Mouse (Mus musculus) liver, postnatal 0 days (tissue): Measurements from ENCODE around the gene Dcaf15. TPM values are rescaled to one million over a fixed set of nuclear protein-coding genes. Genes with fewer than 3 reads are reported as not detected.

ENCODE experiments used
- ATAC-seq: fragments of 200-750 bp; cut with Nextera tagmentation; 2 replicates; pipeline ENCODE4 v1.8.0; 2017; ENCODE audit warnings: mild to moderate bottlenecking, moderate library complexity
- DNase-seq: peaks from one replicate; pipeline ENCODE4 v3.0.0-alpha.2; 2016
- H3K27ac ChIP-seq: fragments of 300-500 bp; sonication (generic); 2 replicates; pipeline ENCODE4 v1.5.1; 2014; ENCODE audit warnings: antibody characterized with exemption, moderate library complexity, mild to moderate bottlenecking, low read depth
- H3K27me3 ChIP-seq: fragments of 300-500 bp; sonication (generic); 2 replicates; pipeline ENCODE4 v1.6.1; 2014; ENCODE audit warnings: low read length, control low read depth, mixed read lengths; ENCODE audit not compliant: insufficient read depth
- H3K36me3 ChIP-seq: fragments of 300-500 bp; sonication (generic); replicated peaks from 2 replicates; pipeline ENCODE4 v1.6.1; 2014; ENCODE audit warnings: mild to moderate bottlenecking, control low read depth, low read length, moderate library complexity, mixed read lengths; ENCODE audit not compliant: insufficient read depth
- H3K4me1 ChIP-seq: fragments of 300-500 bp; sonication (generic); 2 replicates; pipeline ENCODE4 v1.6.1; 2014; ENCODE audit warnings: antibody characterized with exemption, mild to moderate bottlenecking, control low read depth; ENCODE audit not compliant: insufficient read depth
- H3K4me2 ChIP-seq: fragments of 300-500 bp; sonication (generic); 2 replicates; pipeline ENCODE4 v1.6.1; 2014; ENCODE audit warnings: low read depth, mild to moderate bottlenecking, low read length, moderate library complexity, mixed read lengths
- H3K4me3 ChIP-seq: fragments of 300-500 bp; sonication (generic); 2 replicates; pipeline ENCODE4 v1.5.1; 2014; ENCODE audit warnings: low read depth, low read length
- H3K9ac ChIP-seq: fragments of 300-500 bp; sonication (generic); replicated peaks from 2 replicates; pipeline ENCODE4 v1.6.1; 2014; ENCODE audit warnings: mild to moderate bottlenecking, moderate library complexity
- H3K9me3 ChIP-seq: fragments of 300-500 bp; sonication (generic); 2 replicates; pipeline ENCODE4 v1.6.1; 2016; ENCODE audit warnings: mild to moderate bottlenecking, control low read depth, low read length, mixed read lengths
- CTCF ChIP-seq: sonication (generic); IDR thresholded peaks from 2 replicates; pipeline ENCODE4 v1.5.1; 2016; ENCODE audit warnings: antibody characterized with exemption, low read depth
- EP300 ChIP-seq: IDR thresholded peaks from 2 replicates; pipeline ENCODE4 v1.6.1; 2016; ENCODE audit warnings: antibody characterized with exemption, low read depth, mild to moderate bottlenecking
- WGBS: fragments of 180-500 bp; shearing (Covaris S2); extraction: QIAGEN DNeasy Blood & Tissue Kit; methylation state at CpG from one replicate; pipeline ENCODE4 v1.1.7; 2014; ENCODE audit not compliant: insufficient replicate concordance; 5-methylcytosine and 5-hydroxymethylcytosine counted together
- polyA plus RNA-seq: library from polyadenylated mRNA; unstranded; fragments of >200 nt; fragmentation: Nextera tagmentation; extraction: Ambion mirVana; gene quantifications from 2 replicates; pipeline ENCODE4 v1.2.1, GENCODE M21; 2015

Dcaf15 gene
- polyA plus RNA-seq, 1 experiment from 2014 or later, result 2.8 TPM

DNA sequence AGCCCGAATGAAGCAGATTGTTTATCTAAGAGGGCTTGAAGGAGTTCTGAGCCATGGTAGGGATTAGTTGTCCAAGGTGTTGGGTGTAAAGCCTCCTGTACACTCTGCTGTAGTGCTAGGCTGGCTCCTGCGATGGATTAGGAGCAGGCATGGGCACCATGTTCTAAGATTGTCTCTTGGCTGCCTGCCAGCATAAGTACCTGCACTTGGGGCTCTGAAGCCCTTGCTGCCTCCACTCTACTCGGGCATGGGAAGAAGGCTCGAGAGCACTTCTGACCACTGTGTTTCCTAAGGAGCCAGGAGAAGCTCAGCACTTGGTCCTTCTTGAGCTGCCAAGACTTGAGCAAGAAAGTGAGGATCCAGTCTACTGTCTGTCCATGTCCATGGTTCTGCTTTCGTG lies 25.4 kb downstream of the Dcaf15 start:
- H3K27me3 ChIP-seq, result no peaks in the 10 kb centered on the region
- DNase-seq (no peak), ATAC-seq (no peak)
- H3K4me1 ChIP-seq, result no peaks in the 10 kb centered on the region; the same call in 1 of the 2 replicates
- H3K4me2 ChIP-seq, result no peak overlapping the region
- TF ChIP-seq EP300 (no peak), CTCF (no peak)
- no peak overlapping the region for H3K27ac ChIP-seq
- H3K9ac ChIP-seq, result no peak overlapping the region
- no peaks in the 10 kb centered on the region for H3K9me3 ChIP-seq
- WGBS, result 80% methylated on average over 5 of the region's 5 CpGs
- no peak overlapping the region for H3K4me3 ChIP-seq
- H3K36me3 ChIP-seq, result peaks cover 30% of the 10 kb centered on the region

DNA sequence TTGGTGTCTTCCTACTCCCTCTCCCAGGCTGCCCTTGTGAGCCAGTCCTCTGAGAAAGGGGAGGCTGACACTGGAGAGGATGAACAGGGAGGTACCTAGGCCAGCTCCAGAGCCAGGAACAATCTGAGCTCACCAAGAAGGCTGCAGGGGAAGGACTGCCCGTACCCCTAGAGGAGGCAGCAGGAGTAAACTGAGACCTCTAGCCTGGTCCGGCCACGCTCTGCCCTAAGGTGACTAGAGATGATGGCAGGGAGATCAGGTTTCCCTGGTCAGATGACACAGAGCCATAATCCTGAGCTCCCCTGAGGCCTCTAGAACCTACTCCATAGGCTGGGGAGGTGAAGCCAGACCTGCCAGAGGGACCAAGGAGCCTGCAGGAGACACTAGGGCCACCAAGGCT lies 27.7 kb downstream of the Dcaf15 start:
- Histone ChIP-seq H3K9me3 (no peaks in the 10 kb centered on the region), H3K9ac (no peak overlapping the region), H3K27me3 (no peaks in the 10 kb centered on the region), H3K27ac (no peak overlapping the region), H3K36me3 (peaks cover 14% of the 10 kb centered on the region), H3K4me3 (no peak overlapping the region), H3K4me1 (peaks cover 1% of the 10 kb centered on the region; the same call in 1 of the 2 replicates), H3K4me2 (no peak overlapping the region)
- DNase-seq, result no peak
- TF ChIP-seq EP300, result no peak
- no peak for TF ChIP-seq CTCF
- 70% methylated on average over 3 of the region's 3 CpGs for WGBS
- ATAC-seq, result no peak

DNA sequence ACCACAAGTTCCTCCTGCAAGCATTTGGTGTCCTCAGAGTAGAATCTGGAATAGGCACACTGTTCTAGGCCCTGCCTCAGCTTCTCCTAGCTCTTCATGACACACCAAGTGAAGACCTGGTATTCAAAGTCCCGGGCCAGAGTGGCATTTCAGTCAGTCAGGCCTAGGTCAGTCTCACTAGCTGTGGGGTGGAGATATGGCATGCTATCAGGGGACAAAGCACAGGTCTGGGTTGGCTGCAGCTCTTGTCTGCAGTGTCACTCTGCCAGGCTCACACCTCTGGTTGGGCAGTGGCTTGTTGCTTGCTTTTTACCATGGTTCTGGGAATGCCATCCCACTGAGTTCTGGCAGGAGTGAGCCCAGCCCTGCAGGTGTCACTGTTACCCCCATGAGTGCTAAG lies 28.2 kb downstream of the Dcaf15 start:
- no peaks in the 10 kb centered on the region for H3K9me3 ChIP-seq
- no peak overlapping the region for H3K4me2 ChIP-seq
- peaks cover 3% of the 10 kb centered on the region; the same call in 1 of the 2 replicates for H3K4me1 ChIP-seq
- ATAC-seq (no peak), DNase-seq (no peak)
- no peaks in the 10 kb centered on the region for H3K27me3 ChIP-seq
- H3K4me3 ChIP-seq, result no peak overlapping the region
- TF ChIP-seq CTCF, result no peak
- TF ChIP-seq EP300, result no peak
- 72% methylated on average over 1 of the region's 1 CpGs for WGBS
- peaks cover 14% of the 10 kb centered on the region for H3K36me3 ChIP-seq
- no peak overlapping the region for H3K9ac ChIP-seq
- no peak overlapping the region for H3K27ac ChIP-seq

DNA sequence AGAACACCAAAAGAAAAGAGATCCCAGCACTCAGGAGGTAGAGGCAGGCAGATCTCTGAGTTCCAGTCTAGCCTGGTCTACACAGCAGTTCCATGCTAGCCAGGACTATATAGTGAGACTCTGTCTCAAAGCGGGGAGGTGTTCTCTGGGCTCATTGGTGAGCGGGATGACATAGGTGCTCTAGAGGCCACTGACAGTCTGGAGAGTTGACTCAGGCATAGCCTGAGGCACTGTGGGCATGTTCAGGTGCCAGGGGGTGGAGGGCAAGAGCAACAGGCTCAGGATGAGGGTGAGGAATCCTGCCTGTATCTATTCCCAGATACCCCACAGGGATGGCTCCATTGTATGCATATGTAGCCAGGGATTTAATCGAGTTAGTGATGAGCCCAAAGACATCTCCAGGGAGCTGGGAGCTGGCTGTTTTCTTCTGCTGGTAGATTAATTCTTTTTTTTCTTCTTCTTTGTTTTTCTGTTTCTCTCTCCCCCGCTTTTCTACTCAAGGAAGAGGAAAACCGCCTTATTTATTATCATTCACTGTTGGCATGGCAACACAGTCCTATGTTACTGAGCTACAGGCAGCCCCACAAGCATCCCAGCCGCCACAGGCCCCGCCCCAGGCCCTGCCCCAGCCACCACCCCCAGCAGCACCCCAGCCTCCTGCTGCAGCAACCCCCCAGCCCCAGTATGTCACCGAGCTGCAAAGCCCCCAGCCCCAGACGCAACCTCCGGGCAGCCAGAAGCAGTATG lies 31.2 kb downstream of the Dcaf15 start:
- Histone ChIP-seq H3K4me2 (no peak overlapping the region), H3K4me1 (peaks cover 25% of the 10 kb centered on the region), H3K36me3 (peaks cover 3% of the 10 kb centered on the region; the same call in 1 of the 2 replicates), H3K27me3 (no peaks in the 10 kb centered on the region), H3K27ac (no peak overlapping the region), H3K4me3 (no peak overlapping the region), H3K9me3 (no peaks in the 10 kb centered on the region), H3K9ac (no peak overlapping the region)
- WGBS, result 62% methylated on average over 10 of the region's 10 CpGs
- TF ChIP-seq CTCF (no peak), EP300 (no peak)
- ATAC-seq (no peak), DNase-seq (no peak)

DNA sequence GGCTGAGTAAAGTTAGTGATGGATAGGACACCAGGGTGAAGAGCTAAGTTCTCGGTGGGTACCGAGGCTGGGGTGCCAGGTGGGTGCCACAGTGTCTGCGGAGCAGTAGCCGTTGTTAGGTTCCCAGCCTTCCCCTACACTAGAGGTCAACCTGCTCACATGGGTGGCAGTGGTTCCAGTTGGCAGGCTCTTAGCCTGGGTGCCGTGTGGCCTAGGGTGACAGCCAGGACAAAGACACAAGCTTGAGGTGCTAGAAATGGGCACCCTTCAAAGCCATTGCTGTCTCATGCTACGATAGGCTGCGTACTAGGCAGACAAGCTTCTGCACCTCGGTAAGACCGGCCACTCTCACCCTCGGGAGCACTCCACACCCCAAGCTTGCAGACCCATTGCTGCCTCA lies 32.2 kb downstream of the Dcaf15 start:
- Histone ChIP-seq H3K27ac (no peak overlapping the region), H3K9me3 (no peaks in the 10 kb centered on the region), H3K4me3 (no peak overlapping the region), H3K36me3 (peaks cover 3% of the 10 kb centered on the region; the same call in 1 of the 2 replicates), H3K9ac (no peak overlapping the region), H3K27me3 (no peaks in the 10 kb centered on the region), H3K4me1 (peaks cover 35% of the 10 kb centered on the region), H3K4me2 (no peak overlapping the region)
- ATAC-seq (no peak), DNase-seq (no peak)
- WGBS, result 88% methylated on average over 10 of the region's 10 CpGs
- TF ChIP-seq CTCF (no peak), EP300 (no peak)

DNA sequence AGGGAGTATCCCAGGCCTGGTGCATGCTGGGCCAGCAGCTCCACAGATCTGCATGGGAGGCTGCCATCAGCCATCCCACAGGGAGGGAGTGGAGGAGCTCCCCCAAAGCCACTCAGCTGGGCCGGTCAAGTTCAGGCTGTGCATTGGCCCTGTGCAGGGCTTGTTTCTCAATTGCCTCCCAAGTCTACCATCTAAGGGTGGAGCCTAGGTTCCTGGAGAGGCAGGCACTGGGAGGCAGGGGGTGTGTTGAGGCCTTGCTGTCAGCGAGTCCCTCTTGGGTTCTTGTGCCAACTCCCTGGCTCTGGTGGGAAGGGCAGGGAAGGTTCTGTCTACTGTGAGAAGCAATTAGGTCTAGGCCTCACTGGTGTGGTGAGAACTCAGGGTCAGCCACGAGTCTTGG lies 32.6 kb downstream of the Dcaf15 start:
- H3K9ac ChIP-seq, result no peak overlapping the region
- no peak overlapping the region for H3K27ac ChIP-seq
- no peak overlapping the region for H3K4me3 ChIP-seq
- no peaks in the 10 kb centered on the region for H3K9me3 ChIP-seq
- TF ChIP-seq CTCF (no peak), EP300 (no peak)
- ATAC-seq (no peak), DNase-seq (no peak)
- H3K27me3 ChIP-seq, result no peaks in the 10 kb centered on the region
- H3K36me3 ChIP-seq, result peaks cover 3% of the 10 kb centered on the region; the same call in 1 of the 2 replicates
- 64% methylated on average over 3 of the region's 3 CpGs for WGBS
- H3K4me1 ChIP-seq, result peaks cover 35% of the 10 kb centered on the region
- H3K4me2 ChIP-seq, result no peak overlapping the region

DNA sequence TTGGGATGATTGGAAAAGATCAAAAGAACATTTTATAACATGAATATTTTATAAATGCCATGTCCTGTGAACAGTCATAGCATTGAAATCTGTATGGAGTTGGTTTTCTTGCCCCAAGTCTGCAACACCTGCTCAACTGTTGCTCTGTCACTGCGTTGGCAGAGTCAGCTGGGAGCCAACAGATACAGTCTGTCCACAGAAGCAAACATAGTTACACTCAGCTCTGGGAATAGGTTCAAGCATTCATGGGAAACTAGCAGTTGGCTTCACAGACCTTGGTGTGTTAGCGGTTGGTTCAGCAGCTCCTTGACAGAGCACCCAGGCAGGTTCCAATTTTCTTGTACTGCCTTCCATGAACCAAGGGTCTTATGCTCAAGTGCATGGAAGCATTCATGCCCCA lies 33.9 kb downstream of the Dcaf15 start:
- Histone ChIP-seq H3K9me3 (no peaks in the 10 kb centered on the region), H3K9ac (no peak overlapping the region), H3K4me1 (peaks cover 35% of the 10 kb centered on the region), H3K27me3 (no peaks in the 10 kb centered on the region), H3K27ac (no peak overlapping the region), H3K4me2 (no peak overlapping the region), H3K36me3 (peaks cover 3% of the 10 kb centered on the region; the same call in 1 of the 2 replicates), H3K4me3 (no peak overlapping the region)
- DNase-seq, result no peak
- TF ChIP-seq CTCF (no peak), EP300 (no peak)
- WGBS, result 69% methylated on average over 2 of the region's 2 CpGs
- no peak for ATAC-seq
